Mouse (Mus musculus) kidney, embryonic 16.5 days (tissue): Measurements from ENCODE around the gene Nudt3. TPM values are rescaled to one million over a fixed set of nuclear protein-coding genes. Genes with fewer than 3 reads are reported as not detected.
A peak's percentile ranks its signal among the peaks of the same experiment; 100 is the strongest.

Experiments used
- ATAC-seq: fragments of 200-750 bp; cut with Nextera tagmentation; 2 replicates; pipeline ENCODE4 v1.8.0; 2017; ENCODE audit warnings: moderate TSS enrichment; ENCODE audit not compliant: low FRiP score, low TSS enrichment
- H3K27ac ChIP-seq: fragments of 300-500 bp; sonication (generic); 2 replicates; pipeline ENCODE4 v1.5.1; 2014; ENCODE audit warnings: low read length
- H3K27me3 ChIP-seq: fragments of 300-500 bp; sonication (generic); 2 replicates; pipeline ENCODE4 v1.6.1; 2014; ENCODE audit warnings: low read length, control low read depth, mixed read lengths; ENCODE audit not compliant: insufficient read depth
- H3K36me3 ChIP-seq: fragments of 300-500 bp; sonication (generic); 2 replicates; pipeline ENCODE4 v1.6.1; 2014; ENCODE audit warnings: low read length, control low read depth, mixed read lengths; ENCODE audit not compliant: insufficient read depth
- H3K4me1 ChIP-seq: fragments of 300-500 bp; sonication (generic); 2 replicates; pipeline ENCODE4 v1.6.1; 2014; ENCODE audit warnings: low read length, control low read depth, mixed read lengths; ENCODE audit not compliant: insufficient read depth
- H3K4me2 ChIP-seq: fragments of 300-500 bp; sonication (generic); replicated peaks from 2 replicates; pipeline ENCODE4 v1.6.1; 2014; ENCODE audit warnings: low read depth, low read length
- H3K4me3 ChIP-seq: fragments of 300-500 bp; sonication (generic); 2 replicates; pipeline ENCODE4 v1.5.1; 2014; ENCODE audit warnings: mild to moderate bottlenecking, low read length
- H3K9ac ChIP-seq: fragments of 300-500 bp; sonication (generic); replicated peaks from 2 replicates; pipeline ENCODE4 v1.6.1; 2014; ENCODE audit warnings: low read length
- H3K9me3 ChIP-seq: fragments of 300-500 bp; sonication (generic); 2 replicates; pipeline ENCODE4 v1.6.1; 2016; ENCODE audit warnings: low read length, control low read depth
- whole genome bisulfite sequencing: fragments of 180-500 bp; shearing (Covaris S2); extraction: QIAGEN DNeasy Blood & Tissue Kit; methylation state at CpG from one replicate; pipeline ENCODE4 v1.1.7; 2014; 5-methylcytosine and 5-hydroxymethylcytosine counted together
- polyA plus RNA-seq: library from polyadenylated mRNA; unstranded; fragments of >200 nt; fragmentation: Nextera tagmentation; extraction: Ambion mirVana; gene quantifications from 2 replicates; pipeline ENCODE4 v1.2.1, GENCODE M21; 2015

Gene Nudt3
- polyA plus RNA-seq, 1 experiment from 2014 or later = 84.1 TPM

- Histone ChIP-seq H3K4me3 (no peak overlapping the region), H3K4me2 (no peak overlapping the region), H3K27ac (no peak overlapping the region), H3K9me3 (no peaks in the 10 kb centered on the region), H3K36me3 (peaks cover 13% of the 10 kb centered on the region), H3K9ac (no peak overlapping the region), H3K4me1 (peaks cover 37% of the 10 kb centered on the region), H3K27me3 (no peaks in the 10 kb centered on the region)
- no peak for ATAC-seq
- WGBS = 85% methylated on average over 13 of the region's 13 CpGs
Measured at GRCm38 (mm10) chr17:27560926-27561480, 62.3 kb downstream of the Nudt3 start.

GRCm38 (mm10) chr17:27559596-27559995 is 63.7 kb downstream of the Nudt3 start:
- Histone ChIP-seq H3K36me3 (peaks cover 13% of the 10 kb centered on the region), H3K4me1 (peaks cover 44% of the 10 kb centered on the region), H3K9me3 (no peaks in the 10 kb centered on the region), H3K27ac (no peak overlapping the region), H3K4me2 (peak overlapping the region; percentile 92; the same call in 1 of the 2 replicates), H3K27me3 (no peaks in the 10 kb centered on the region), H3K9ac (no peak overlapping the region), H3K4me3 (no peak overlapping the region)
- ATAC-seq = no peak
- 70% methylated on average over 10 of the region's 12 CpGs for WGBS

- WGBS = 14% methylated on average over 5 of the region's 5 CpGs
- peaks cover 46% of the 10 kb centered on the region for H3K4me1 ChIP-seq
Measured at GRCm38 (mm10) chr17:27558845-27559244, 64.5 kb downstream of the Nudt3 start.

GRCm38 (mm10) chr17:27557927-27558661 is 65.2 kb downstream of the Nudt3 start:
- 7% methylated on average over 14 of the region's 14 CpGs for WGBS
- no peak for ATAC-seq
- H3K36me3 ChIP-seq = peaks cover 9% of the 10 kb centered on the region
- peak overlapping the region; percentile 92 for H3K9ac ChIP-seq
- peak overlapping the region; percentile 96 for H3K27ac ChIP-seq
- H3K9me3 ChIP-seq = no peaks in the 10 kb centered on the region
- H3K4me1 ChIP-seq = peaks cover 47% of the 10 kb centered on the region
- peak overlapping the region; percentile 92 for H3K4me2 ChIP-seq
- no peaks in the 10 kb centered on the region for H3K27me3 ChIP-seq
- H3K4me3 ChIP-seq = peak overlapping the region; percentile 80

More at GRCm38 (mm10) chr17:27558845-27559244, 64.5 kb downstream of the Nudt3 start:
- Histone ChIP-seq H3K4me2 (peak overlapping the region; percentile 92), H3K27ac (peak overlapping the region; percentile 32; the same call in 1 of the 2 replicates), H3K9me3 (no peaks in the 10 kb centered on the region), H3K9ac (peak overlapping the region; percentile 51), H3K36me3 (peaks cover 13% of the 10 kb centered on the region), H3K4me3 (peak overlapping the region; percentile 80), H3K27me3 (no peaks in the 10 kb centered on the region)
- no peak for ATAC-seq

- no peaks in the 10 kb centered on the region for H3K9me3 ChIP-seq
- ATAC-seq = 0 out of 2 replicates have a peak, but pooled peaks have one; percentile 3
- H3K27ac ChIP-seq = peak overlapping the region; percentile 96
- peaks cover 47% of the 10 kb centered on the region for H3K4me1 ChIP-seq
- H3K36me3 ChIP-seq = peaks cover 9% of the 10 kb centered on the region
- H3K4me3 ChIP-seq = peak overlapping the region; percentile 80
- H3K9ac ChIP-seq = peak overlapping the region; percentile 92
- no peaks in the 10 kb centered on the region for H3K27me3 ChIP-seq
- H3K4me2 ChIP-seq = peak overlapping the region; percentile 92
- WGBS = under 1% methylated on average over 53 of the region's 75 CpGs
Measured at GRCm38 (mm10) chr17:27557181-27557926, 65.9 kb downstream of the Nudt3 start.

- Histone ChIP-seq H3K4me3 (peak within 1 kb of the TSS; percentile 80), H3K4me1 (peaks cover 47% of the 10 kb centered on the region), H3K9me3 (no peaks in the 10 kb centered on the region), H3K9ac (peak within 1 kb of the TSS; percentile 92), H3K4me2 (peak within 1 kb of the TSS; percentile 92), H3K36me3 (peaks cover 4% of the 10 kb centered on the region; the same call in 1 of the 2 replicates), H3K27ac (peak within 1 kb of the TSS; percentile 96), H3K27me3 (no peaks in the 10 kb centered on the region)
- WGBS = under 1% methylated on average over 69 of the region's 79 CpGs
- ATAC-seq = peak; percentile 74
Measured at GRCm38 (mm10) chr17:27556315-27557011, 66.8 kb downstream of the Nudt3 start, which contains the start of gene Hmga1. Hmga1 (plus strand) TSS chr17:27556497.

GRCm38 (mm10) chr17:27555512-27556172 is 67.7 kb downstream of the Nudt3 start:
- peak overlapping the region; percentile 92 for H3K4me2 ChIP-seq
- peak overlapping the region; percentile 96 for H3K27ac ChIP-seq
- peak overlapping the region; percentile 80 for H3K4me3 ChIP-seq
- H3K9me3 ChIP-seq = no peaks in the 10 kb centered on the region
- peak; percentile 52 for ATAC-seq
- H3K9ac ChIP-seq = peak overlapping the region; percentile 92
- H3K4me1 ChIP-seq = peaks cover 47% of the 10 kb centered on the region
- H3K36me3 ChIP-seq = no peaks in the 10 kb centered on the region
- H3K27me3 ChIP-seq = no peaks in the 10 kb centered on the region
- under 1% methylated on average over 46 of the region's 55 CpGs for WGBS

- peak overlapping the region; percentile 92 for H3K4me2 ChIP-seq
- H3K4me3 ChIP-seq = peak overlapping the region; percentile 80
- peak; percentile 37 for ATAC-seq
- H3K36me3 ChIP-seq = no peaks in the 10 kb centered on the region
- H3K27ac ChIP-seq = peak overlapping the region; percentile 96
- peak overlapping the region; percentile 92 for H3K9ac ChIP-seq
- H3K9me3 ChIP-seq = no peaks in the 10 kb centered on the region
- peaks cover 47% of the 10 kb centered on the region for H3K4me1 ChIP-seq
- H3K27me3 ChIP-seq = no peaks in the 10 kb centered on the region
- WGBS = 2% methylated on average over 30 of the region's 39 CpGs
Measured at GRCm38 (mm10) chr17:27555075-27555511, 68.2 kb downstream of the Nudt3 start.
